Mouse (Mus musculus) right cerebral cortex, postnatal 36 days (tissue): ENCODE data around the gene Klk8.

Source experiments
- DNase-seq, 2 experiments: peaks; one replicate each; pipeline ENCODE4 v3.0.0; 2022; ENCODE audit warnings: low spot score in 2 of 2, mixed read lengths in 1 of 2

Gene Klk8

DNA sequence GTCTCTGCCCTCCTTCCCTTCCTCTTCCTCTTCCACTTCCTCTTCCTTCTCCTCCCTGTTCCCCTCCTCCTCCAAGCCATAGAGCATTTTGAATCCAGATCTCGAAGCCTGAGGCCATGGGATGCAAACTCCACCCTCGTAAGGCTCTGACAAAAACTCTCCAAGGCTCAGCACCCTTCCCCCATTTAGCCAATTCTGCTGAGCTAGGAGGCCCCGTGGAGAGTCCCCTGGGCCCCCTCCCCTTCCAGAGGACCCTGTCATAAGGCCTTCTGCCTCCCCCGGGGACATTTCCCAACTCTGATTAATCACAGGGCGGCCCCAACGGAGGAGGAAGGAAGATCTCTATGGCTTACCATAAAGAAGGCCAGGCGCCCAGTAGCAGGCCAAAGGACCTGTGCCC, 5.8 kb upstream of the Klk8 start, which contains the start of gene Klk9:
Klk9 (plus strand) TSS at position 301 of the 400 bp plus-strand sequence.
- no peak for DNase-seq

- no peak for DNase-seq
These were observed 1.0 kb upstream of the Klk8 start for GRCm38 (mm10) chr7:43796355-43796754.

DNA sequence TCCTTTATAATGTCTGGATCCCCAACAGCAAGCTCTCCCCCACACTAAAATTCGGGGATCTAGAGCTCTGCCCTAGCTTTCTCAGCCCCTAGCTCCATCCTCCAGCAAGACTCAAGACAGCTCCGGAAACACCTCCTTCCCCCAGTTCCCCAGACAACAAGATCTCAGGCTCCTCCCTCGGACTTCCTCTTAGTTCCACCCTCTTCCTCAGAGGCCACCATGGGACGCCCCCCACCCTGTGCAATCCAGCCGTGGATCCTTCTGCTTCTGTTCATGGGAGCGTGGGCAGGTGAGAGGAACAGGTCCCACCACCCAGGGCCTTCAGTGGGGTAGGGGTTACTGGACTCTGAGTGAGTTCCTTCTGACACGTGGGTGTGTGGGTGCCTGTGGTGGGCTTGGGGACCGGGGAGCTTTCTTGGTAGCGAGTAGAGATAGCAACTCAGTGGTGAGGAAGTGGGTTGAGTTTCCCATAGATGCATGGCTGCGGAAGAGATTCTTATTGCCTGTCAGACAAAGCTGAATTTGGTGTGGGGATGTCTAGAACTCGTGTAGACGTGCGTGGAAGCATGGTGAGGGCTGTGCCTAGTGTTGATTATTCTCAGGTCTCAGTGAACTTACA, 576 bp downstream of the Klk8 start:
- no peak for DNase-seq

- no peak for DNase-seq
These were observed 2.5 kb downstream of the Klk8 start for GRCm38 (mm10) chr7:43799876-43800275.

DNA sequence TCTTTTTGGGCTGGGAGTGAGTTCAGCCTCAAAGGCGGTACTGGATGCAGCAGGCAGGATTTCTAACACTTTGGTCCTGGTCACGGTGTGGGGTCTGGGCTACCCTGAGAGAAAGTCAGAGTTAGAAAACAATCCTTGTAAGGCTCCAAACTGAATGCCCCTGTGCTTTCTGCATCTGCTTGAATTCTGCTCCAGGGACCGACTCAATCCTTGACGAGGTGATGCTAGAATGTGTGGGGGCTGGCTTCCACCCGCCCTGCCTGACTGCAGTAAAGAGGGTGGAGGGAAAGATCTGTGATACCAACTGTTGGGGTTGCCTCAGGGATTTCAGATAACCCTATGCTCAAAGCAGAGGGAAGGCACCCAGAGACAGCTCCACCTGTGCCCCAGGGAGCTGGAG, 13.6 kb downstream of the Klk8 start, which contains the start of gene Klk7:
Klk7 (plus strand) TSS at position 301 of the 400 bp plus-strand sequence.
- no peak for DNase-seq

DNA sequence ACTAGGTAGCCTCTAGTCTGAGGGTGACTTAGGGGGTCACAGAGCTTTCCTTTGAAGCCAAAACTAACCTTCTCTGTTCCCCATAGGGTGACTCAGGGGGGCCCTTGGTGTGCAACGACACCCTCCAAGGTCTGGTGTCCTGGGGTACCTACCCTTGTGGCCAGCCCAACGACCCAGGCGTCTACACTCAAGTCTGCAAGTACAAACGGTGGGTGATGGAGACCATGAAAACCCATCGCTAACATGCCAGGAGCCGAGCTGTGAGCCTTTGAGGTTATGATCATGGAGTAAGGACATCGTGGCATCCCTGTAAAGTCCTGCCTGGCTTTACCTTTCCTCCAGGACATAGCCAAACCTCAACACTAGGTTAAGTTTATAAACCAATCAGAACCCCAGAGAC, 17.8 kb downstream of the Klk8 start:
- no peak for DNase-seq

GRCm38 (mm10) chr7:43816746-43817145, 19.4 kb downstream of the Klk8 start:
- DNase-seq: no peak

GRCm38 (mm10) chr7:43821581-43821980, 24.2 kb downstream of the Klk8 start:
- DNase-seq: no peak

- DNase-seq: no peak
These were observed 26.8 kb downstream of the Klk8 start, which contains the start of gene Klk6 for GRCm38 (mm10) chr7:43824199-43824598. Klk6 (plus strand) TSS chr7:43824499.

GRCm38 (mm10) chr7:43826056-43826455, 28.7 kb downstream of the Klk8 start:
- no peak for DNase-seq

DNA sequence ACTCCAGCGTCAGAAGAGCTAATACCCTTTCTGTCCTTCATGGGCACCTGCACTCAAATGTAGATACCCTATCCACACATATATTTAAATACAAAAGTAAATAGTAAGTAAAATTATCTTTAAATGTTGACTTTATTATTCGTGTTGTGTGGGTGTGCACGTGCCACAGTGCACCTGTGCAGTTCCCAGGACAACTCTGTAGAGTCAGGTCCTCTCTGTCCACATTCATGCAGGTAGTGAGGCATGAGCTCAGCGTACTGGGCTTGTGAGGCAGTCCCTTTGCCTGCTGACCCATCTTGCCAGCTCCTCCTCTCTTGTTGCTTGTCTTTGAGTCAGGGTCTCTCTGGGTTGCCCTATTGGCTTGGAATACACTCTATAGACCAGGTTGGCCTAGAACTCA, 30.3 kb downstream of the Klk8 start:
- no peak for DNase-seq

GRCm38 (mm10) chr7:43829006-43829405, 31.6 kb downstream of the Klk8 start:
- no peak for DNase-seq

- no peak for DNase-seq
These were observed 44.3 kb downstream of the Klk8 start, which contains the start of gene Klk5 for GRCm38 (mm10) chr7:43841701-43842100. Klk5 (plus strand) TSS chr7:43841971.

- no peak for DNase-seq
These were observed 46.4 kb downstream of the Klk8 start for GRCm38 (mm10) chr7:43843801-43844200.

GRCm38 (mm10) chr7:43851616-43852015, 54.2 kb downstream of the Klk8 start:
- DNase-seq: no peak
